Mouse (Mus musculus) thymus, postnatal 0 days (tissue): ENCODE results near the gene Plscr1. TPM values are rescaled to one million over a fixed set of nuclear protein-coding genes. Genes with fewer than 3 reads are reported as not detected.
A peak's percentile ranks its signal among the peaks of the same experiment; 100 is the strongest.

Source experiments
- DNase-seq: peaks from one replicate; pipeline ENCODE4 v3.0.0-alpha.2; 2015; ENCODE audit warnings: low spot score
- polyA plus RNA-seq: library from polyadenylated mRNA; unstranded; fragments of >200 nt; fragmentation: Nextera tagmentation; extraction: Ambion mirVana; gene quantifications from 2 replicates; pipeline ENCODE4 v1.2.1, GENCODE M21; 2015

Plscr1 gene
- 22.3 and 23.3 TPM in 2 replicates for polyA plus RNA-seq

DNA sequence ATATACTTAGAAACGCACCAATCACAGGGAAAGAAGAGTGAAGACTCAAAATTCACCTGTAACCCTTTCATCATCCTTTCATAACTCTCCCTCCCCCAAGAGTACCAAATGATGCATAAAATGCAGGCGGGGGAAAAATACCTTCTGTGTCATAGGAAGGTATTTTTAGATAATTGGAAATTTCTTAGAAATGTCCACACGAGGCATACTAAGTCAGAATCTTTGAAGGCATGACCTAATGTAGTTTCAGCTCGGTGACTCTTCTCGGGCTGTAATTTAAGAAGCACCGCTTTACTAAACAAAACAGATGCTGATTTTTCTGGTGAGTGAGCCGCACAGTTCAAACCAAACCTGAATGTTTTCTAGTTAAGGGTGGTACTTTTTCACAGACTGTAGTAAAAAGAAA, at the start of gene Plscr1:
Plscr1 (plus strand) TSS at position 304 of the 406 bp plus-strand sequence.
- DNase-seq: no peak

DNA sequence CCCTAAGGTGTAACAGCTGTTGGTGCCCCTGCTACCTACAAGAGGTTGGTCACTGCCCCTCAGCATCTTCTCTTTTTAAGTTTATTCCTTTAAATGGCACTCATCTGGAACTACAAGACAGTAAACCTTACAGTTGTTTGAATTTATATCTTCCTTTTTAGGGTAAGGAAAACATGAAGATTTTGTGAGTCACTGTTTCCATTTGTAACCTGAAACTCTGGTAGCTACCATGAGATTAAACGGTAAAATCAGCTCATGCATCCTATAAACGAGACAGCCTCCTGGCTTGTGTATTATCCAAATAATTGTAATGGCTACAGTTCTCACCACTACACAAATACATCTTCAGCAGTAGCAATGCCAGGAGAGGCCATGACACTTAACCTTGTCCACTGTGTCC, 45.2 kb upstream of the Plscr1 start:
- no peak for DNase-seq

DNA sequence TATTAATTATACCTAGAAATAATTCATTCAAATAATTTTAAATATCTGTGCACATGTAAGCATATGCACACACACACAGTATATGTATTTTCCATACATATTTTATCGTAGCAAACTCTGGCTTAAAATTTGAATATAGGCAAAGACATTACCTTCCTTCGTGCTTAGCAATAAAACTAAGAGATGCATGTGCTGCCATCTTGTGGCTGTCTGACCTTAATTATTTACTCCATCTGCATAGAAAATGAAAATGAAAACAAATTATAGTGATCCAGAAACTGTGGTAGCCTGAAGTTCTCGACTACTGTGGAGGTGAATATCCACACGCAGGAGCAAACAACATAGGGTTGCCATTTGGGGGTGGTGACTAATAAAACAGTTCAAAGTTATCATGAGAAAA, 42.2 kb upstream of the Plscr1 start:
- DNase-seq: peak; percentile 15

DNA sequence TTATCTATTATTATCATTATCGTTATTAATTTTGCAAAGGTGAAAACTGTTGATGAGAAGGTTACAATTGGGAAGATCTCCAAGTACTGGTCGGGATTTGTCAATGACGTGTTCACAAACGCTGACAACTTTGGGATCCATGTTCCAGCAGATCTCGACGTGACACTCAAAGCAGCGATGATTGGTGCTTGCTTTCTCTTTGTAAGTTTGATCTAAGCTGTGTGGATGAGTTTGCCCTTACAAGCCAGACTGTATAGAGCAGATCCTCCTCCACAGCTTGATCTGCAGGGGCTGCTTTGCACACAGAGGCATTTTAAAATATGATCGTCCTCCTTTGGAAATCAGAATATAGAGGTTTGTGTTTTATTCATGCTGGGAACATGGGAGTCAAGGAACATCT, 41.8 kb upstream of the Plscr1 start:
- no peak for DNase-seq

DNA sequence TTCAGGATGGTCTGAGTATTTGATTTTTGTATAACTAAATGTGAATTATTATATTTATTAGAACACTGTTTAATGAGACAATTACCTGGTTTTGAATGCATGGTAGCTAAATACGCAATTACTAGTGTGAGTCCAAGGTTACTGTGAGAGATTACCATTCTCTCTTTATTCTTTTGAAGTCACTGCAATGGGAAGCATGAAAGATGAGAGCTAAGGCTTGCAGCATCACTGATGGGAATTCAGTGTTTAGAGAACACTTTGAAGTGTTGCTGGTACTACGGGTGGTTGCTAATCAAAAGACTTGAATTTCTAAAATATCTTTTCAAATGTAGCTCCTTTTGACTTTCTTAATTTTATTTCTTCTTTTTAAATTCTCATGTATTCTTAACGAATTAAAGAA, 39.7 kb upstream of the Plscr1 start:
- no peak for DNase-seq

DNA sequence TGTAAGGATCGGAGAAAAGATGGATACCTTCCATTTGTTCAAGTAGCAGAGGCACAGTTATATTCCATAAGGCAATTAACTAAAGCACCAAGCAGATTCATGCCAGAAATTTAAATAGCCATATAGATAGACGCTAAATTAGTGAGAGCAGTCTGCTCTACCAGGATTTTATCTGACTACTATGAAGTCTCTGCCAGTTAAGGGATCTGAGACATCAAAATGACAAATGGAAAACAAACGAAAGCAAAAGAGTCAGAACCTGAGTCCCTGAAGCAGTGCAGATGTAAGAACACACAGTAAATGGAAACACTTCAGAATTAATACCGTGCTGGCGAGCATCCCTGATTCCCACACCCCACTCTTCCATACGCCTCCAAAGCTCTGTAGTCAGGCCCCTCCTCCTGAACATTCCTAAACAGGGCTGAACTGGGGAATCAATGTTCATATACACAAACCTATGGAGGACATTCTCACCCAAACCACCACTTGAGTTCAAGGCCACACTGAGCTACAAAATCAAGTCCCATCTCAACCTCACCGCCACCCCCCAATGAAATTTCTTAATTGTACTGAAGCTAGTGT, 39.1 kb upstream of the Plscr1 start:
- DNase-seq: no peak

DNA sequence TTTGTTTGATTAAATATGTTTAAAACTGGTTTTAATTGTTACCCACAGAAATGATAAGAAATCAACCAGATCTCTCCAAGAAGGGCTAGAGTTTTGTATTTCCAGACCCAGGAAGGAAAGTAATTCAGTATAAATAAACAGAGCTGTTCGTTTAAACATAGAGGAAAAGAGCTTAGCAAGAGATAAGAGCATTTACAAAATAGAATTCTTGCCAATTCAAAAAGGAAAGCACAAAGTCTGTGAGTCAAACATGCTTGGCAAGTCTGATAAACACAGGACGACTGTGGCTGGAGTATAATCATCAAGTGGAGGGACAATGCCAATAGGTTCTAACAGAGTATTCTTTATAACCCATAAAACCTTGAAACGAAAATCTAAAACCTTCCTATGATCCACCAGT, 38.5 kb upstream of the Plscr1 start:
- no peak for DNase-seq

DNA sequence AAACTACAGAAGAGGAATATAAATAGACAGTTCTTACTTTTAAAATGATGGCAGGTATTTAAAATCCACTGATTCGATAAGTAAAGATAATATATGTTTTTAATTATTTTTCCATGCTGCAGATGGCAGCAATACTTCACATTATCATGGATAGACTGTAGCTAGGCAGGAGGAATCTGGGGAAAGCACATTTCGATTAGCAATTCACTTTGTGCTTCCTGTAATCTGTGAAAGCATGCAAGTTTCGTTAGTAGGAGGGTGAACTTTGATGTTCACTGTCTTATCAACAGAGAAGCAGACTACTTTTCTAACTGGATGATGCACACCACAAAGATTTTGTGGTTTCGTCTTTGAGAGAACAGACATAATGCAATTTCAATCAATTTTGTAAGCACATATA, 32.1 kb upstream of the Plscr1 start:
- no peak for DNase-seq

DNA sequence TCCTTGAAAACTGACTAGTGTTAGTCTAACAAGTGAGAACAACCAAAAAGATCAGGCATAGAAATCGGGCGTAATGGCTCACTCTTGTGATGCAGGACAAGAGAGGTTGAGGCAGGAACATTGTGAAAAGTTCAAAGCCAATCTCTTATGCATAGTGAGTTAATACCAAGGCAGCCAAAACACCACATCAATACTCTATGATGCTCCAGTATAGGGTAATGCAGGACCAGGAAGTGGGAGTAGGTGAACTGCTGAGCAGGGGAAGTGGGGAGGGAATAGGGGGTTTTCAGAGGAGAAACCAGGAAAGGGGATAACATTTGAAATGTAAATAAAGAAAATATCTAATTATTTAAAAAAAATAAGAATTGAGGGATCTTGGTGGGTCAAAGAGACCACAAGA, 31.7 kb upstream of the Plscr1 start:
- no peak for DNase-seq

DNA sequence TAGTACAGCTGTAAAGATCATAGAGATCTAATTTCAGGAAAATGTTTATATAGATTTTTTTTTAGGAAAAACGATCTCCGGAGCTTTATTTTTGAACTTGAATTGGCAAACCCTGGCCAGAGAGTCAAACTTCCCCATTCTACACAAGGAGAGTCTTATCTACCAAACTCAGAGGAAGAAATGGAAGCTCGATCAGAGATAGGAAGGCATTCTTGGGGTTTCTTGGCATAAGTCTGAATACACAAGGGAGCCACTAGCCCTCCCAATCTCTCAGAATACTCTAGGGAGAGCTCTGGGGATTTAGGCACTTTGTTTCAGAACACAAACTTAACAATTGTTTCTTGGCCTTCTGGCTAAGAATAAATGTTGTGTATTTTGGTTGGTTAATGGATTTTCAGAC, 29.4 kb upstream of the Plscr1 start:
- DNase-seq: no peak

DNA sequence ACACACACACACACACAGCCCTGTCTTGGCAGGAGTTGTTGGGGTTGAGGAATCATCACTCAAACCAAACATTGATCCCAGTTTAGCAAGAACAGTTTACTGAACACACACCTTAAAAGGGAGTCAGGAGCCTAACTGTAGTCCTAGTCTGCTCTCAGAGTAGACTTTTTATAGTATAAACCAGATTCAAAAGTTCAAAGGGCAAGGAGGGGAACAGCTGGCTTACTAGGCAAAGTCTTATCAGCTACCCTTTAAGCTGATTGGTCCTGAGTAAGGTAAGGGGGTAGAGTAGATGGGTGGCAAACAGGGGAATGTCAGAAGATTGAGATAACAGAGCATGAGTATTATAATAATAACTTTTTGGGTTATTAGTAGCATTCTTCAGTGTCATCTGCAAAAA, 28.1 kb upstream of the Plscr1 start:
- no peak for DNase-seq

DNA sequence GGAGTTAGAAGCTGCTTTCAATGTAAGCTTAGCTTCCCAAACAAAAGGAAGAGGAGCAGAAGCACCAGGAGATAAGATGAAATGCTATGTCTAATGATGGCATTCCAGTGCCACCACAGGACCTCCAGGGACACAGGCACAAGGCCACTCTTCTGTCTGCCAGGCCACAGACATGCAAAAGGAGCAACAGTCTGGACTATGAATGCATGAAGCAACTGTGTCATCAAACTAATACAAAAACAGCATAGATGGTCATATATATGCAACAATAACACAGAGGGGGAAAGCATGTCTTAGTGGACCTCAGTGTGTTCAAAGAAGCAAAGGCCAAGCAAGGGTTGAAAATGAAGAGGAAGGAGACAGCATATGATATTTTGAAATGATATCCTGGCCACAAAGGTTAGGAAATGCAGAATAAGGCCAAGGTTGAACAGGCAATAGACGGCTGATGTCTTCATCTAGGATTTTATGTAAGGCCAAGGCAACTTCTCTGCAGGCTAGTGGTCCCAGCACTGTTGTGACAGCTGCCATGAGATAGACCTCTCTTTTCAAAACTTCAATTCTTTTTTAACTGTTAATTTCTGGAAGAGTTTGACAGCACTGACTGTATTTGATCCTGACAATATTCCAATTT, 24.8 kb upstream of the Plscr1 start:
- no peak for DNase-seq

DNA sequence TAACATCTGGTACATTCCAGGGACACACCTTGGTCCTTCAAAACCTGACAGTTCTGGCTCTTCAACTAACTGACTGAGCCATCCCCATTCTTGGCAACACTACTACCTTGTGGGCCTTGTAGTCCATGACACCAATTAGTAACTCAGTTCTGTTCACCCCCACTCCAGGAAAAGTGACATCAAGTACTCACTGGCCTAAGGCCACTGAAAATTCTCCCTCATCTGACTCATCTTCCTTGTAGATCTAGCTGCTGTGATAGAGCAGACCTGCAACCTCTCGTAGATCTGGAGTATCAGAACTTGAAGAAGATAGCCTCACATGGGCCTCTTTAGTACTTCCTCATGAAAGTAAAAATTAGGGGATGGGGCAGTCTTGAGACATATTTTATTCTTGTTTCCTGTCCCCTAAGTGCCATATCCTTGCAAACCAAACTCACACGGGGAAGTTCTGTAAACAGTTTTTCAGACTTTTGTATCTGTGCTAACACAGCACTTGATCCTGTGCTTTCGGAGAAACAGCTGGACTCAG, 23.4 kb upstream of the Plscr1 start:
- no peak for DNase-seq

DNA sequence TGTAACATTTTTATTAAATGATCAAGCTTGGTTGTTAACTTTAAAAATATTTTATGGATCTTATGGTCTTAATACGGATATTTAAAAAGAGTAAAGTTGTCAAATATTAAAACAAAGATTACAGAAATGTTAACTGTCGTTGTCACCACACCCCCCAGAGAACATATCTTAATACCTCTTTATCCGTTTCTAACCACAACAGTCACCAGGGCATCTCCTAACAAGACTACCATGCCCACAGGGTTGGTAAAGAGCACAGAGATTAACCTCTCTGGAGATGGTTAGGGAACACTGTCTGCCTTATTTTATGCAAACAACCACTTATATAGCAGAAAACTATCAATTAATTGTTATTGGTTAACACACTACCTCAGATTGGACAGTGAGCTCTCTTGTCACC, 22.8 kb upstream of the Plscr1 start:
- no peak for DNase-seq

DNA sequence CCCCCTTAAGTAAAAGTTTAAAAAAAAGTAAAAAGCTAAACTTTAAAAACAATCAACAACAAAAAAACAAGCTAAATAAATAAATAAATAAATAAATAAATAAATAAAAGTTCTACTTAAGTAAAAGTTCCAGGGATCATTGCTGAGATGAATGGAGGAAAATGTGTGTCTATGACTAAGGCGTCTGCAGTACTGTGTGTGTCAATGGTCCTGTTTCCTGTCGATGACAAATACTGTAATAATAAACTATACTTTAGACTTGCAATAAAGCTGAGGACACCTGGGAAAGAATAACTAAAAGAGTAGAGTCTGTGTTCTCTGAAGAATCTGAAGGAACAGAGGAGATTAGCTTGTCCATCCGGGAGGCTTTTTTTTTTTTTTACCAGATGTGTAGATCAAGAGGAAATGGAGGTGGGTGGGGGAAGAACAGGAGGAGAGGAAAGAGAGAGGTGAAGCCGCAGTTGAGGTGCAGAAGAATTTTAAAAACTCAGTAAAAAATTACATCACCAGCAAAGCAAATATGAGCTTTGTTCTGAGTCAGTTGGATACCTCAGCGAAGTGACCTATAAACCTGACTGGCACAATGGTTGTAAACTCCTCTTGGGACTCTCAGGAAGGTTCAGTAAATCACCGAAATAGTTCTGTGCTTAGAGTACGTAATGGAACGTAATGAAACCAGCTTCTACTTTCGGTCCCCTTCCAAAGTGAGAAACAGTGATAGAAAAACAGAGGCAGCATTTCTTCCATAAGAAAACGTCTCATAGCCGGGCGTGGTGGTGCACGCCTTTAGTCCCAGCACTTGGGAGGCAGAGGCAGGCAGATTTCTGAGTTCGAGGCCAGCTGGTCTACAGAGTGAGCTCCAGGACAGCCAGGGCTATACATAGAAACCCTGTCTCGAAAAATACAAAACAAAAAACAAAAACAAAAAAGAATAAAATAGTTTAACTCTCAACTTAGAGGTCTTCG, 20.4 kb upstream of the Plscr1 start:
- DNase-seq: no peak

DNA sequence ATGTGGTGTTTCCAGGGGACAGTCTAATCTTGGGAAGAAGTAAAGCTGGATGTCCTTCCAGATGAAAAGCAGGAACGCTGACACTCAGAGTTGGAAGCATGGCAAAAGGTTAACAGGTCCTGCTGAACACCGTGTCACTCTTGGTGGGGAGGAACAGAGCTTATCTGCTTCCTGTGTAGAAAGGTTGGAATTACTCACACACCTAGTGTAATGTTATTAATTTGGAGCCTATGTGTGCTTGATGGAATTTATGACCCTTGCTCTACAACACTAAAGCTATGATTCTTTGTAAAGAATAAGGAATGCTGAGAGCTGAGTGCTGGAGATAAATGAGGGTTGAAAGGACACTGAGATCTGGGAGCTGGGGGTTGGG, 19.7 kb upstream of the Plscr1 start:
- DNase-seq: no peak

DNA sequence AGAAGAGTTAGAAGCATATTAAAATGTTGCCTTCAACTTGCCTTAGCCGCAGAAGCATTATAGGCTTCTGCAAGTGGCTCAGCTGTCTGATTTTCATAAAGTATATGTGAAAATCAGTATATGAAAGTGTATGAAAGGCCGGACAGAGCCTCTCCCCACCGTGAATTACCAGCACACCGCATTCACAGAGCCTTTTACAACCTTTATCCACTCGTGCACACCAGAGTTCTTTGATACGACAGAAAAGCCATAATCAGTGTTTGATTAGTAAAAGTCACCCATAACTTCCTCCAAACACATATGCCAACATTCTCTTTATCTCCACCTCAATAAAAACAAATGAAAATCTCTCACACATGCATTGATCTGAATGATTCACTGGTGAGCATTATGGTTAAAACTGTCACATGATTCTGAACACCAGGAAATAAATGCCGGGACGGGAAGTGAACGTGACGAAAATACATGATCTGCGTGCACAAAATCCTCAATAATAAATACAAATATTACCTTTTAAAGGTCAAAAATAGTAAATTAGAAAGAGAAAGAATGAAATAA, 14.6 kb upstream of the Plscr1 start:
- DNase-seq: no peak

DNA sequence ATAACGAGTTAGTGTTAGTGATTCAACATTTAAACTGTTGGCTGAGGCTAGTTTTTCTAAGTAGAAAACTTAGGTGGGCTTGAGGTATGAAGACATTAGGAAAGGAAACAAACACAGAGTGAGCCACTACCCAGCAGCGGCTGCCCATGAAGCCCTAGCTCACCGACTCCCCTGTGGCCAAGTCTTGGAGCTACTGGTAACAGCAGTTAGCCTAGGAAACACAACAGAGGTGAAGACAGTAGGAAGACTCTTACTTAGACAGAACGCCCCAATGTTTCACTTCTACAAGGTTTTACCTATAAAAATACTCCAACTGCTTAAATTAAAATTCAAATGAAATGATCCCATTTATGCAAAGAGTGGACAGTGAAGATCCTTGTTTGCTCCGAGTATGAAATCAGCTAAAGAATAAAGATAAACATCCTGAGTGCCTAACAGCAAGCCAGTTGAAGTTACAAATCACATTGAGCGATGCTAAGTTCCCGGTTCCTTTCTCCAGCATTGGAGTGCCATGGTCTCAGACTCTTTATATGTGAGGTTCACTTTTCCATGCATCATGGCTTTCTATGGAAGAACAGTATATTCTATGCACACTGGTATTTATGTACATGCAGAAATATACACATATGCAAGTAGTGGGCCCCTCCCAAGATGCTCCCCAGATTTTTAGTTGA, 640 bp upstream of the Plscr1 start:
- DNase-seq: no peak

DNA sequence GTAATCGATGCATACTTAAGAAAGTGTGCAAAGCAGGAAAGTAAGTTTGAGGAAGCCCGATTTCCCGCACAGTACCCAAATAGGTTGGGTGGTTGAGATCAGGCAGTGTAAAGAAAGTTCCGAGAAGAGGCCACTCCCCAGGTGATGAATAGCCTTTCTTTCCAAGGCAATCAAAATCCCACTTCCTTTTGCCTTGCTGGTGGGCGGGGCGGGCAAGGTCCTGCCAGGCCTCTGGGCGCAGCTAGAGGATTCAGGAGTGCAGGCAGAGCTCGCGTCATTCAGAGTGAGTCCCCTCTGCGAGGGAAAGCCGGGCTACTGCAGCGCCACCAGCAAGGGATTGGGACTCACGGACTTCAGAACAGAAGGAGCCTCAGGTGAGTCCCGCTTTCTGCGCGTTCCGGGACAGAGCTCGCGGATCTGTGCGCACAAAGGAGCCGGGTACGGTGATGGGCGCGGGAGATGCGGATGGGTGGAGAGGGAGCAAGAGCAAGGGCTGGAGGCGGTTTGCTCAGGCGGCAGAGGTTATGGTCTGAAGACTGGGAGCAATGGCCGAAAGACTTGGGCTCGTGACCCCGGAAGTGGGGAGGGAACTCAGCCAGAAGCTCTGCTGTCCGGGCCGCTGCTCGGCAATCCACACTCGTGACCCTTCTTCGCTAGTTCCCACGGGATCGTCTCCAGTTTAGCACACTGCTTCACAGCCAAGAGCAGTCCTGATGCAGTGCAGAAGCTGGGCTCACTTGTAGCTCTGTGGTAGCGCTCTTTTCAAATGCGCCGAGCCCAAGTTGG, 630 bp downstream of the Plscr1 start:
- peak; percentile 31 for DNase-seq

DNA sequence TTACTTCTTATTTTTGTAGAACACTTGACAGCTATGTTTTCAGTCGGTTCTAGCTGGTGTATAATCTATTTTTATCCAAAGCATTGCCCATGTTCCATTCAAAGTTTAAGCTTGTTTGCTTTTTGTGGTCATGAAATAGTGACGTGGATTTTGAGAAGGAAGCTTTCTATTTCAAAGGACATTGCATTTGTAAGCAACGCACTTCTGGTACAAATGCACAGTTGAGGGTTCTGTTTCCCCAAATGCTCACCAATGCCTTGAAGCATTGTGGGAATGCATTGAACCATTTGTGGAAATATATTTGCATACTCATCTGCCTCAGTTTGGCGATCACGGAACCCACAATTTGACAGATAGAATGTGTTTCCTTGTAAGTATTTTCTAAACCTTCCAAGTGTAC, 3.2 kb downstream of the Plscr1 start:
- no peak for DNase-seq
